Mouse (Mus musculus) gastrocnemius, adult 18-20 months (tissue): ENCODE data around the gene Krt16. TPM values are rescaled to one million over a fixed set of nuclear protein-coding genes. Genes with fewer than 3 reads are reported as not detected.
"Not testable (repeated sequence)": the region's sequence is repeated elsewhere in the genome, so short reads cannot be mapped to it uniquely, and the experiment has no call there.

ENCODE experiments used
- DNase-seq: peaks from one replicate; pipeline ENCODE4 v3.0.0; 2021; ENCODE audit warnings: low spot score
- total RNA-seq, 2 experiments: library from RNA; stranded (reverse); gene quantifications; 2 replicates each; pipeline ENCODE4 v1.2.3; 2021

Krt16 gene
- total RNA-seq, 2 experiments from 2014 or later = not detected

DNA sequence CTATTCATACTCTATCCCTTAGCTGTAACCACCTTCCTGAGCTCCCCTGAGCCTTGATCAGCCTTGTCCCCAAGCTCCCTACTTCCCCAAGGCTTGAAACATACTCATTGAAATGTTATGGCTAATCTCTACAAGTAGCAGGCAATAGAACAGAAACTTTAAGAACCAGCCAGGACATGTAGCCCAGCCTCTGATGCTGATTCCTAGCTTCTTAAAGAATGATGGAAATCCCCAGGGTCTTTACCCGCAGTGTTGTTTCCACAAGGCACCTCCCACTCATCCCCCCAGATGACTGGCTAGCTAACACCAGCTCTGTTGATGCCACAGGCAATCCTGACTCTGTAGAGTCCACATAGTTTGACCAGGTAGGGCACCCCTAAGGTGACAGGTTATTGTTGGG is 9.3 kb upstream of the Krt16 start:
- DNase-seq = no peak

DNA sequence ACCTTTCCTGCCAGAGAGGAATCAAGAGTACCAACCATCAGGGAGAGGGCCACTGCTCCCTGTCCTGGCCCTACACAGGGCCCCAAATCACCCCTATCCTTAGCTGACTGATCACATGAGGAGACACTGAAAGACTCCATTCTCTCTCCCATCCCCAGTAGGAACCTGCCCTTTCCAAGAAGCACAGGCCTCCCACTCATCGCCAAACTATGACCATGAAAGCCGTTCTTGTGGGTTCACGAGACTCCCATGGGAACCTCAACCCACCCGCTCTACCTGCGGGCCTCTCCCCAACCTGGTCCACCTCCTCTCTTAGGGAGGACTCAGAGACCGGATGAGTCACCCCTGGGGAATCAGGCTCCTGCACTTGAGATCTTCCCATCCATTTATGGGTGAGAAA is 6.8 kb upstream of the Krt16 start:
- DNase-seq = no peak

DNA sequence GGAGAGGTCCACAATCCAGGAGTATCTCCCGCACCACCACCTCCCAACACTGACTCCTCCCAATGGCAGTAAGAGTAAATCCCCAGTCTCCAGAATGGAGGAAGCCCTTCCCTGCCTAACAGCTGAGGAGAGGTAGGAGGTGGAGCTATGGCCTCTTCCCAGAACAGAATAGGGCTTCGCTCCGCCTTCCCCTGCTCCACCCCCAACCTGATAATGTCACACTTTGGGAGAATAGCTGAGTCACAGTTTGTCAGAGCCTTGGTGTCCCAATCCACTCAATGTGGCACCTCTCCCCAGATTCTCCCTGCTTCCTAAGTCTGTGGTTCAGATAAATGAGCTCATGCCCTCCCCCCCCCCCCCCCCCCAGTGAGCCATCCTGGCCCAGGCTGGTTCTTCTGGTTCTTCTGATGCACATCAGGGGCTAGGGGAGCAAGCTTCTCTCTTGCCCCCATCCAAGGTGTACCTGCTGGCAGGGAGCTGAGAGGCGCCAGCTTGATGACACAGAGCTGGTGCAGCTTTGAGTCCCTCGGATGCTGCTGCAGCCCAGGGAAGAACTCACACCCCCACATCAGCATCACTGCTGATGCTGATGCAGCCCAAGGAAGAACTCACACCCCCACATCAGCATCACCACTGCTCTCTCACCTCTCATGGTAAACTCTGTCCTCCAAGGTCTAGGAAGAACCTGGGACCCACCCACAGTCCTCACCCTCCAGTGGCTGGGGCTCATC is 5.8 kb upstream of the Krt16 start:
- no peak for DNase-seq

DNA sequence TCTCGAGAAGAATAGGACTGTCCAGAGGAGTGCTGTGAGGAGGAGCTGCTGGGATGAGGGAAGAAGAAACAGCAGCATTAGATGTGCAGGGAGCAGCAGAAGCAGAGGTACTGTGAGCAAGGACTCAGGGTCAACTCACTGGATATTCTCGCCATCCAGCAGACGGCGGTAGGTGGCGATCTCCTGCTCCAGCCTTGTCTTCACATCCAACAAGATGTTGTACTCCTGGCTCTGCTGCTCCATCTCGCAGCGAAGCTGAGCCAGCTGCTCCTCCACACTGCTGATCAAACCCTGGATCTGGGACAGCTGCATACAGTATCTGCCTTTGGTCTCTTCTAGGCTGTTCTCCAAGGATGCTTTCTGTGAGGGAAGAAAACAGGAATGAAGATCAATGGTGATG is 2.2 kb downstream of the Krt16 start:
- not testable (repeated sequence) for DNase-seq

DNA sequence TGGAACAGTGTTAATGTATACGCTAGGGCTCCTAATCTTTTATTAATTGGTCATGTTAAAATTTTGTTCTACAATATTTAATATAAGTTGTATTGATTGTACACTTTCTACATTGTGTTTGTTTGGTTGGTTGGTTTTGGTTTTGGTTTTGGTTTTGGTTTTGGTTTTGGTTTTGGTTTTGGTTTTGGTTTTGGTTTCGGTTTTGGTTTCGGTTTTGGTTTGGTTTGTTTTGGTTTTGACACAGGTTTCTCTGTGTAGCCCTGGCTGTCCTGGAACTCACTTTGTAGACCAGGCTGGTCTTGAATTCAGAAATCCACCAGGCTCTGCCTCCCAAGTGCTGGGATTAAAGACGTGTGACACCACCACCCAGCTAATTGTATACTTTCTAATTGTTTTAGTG is 8.4 kb downstream of the Krt16 start:
- DNase-seq = not testable (repeated sequence)

DNA sequence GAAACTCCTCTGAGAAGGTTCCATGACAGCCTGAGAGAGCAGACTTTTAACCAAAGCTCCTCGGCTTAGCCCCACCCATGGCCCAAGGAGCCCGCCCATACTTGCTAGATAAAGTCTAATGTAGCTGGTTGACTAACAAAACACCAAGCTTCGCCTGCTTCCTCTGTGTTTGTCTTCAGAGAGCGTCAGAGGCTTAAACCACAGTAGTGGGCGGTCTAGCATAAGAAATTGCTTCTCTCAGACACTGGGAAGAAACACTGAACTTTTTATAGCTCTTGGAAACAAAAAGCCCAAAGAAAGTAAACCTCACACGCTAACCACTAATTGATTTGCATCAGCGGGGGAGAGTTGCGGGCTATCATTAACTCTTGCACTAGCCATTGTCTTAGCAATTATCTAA is 27.0 kb downstream of the Krt16 start:
- no peak for DNase-seq

DNA sequence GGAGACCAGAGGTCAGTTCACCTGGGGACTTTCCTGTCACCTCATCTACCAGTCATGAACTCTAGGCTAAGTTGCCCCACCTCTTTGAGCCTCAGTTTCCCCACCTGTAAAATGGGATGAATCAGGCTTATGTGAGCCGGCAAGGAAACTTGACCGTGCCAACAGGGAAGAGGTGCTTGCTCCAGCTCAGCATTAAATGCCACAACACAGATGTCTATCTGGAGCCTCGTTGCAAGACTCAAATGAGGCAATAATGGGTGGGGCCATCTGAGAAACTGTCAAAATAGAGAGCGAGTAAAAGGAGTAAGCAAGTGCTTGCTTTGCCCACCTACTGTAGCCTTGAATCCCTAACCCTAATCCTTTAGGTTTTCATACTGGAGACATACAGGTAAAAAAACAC is 29.4 kb downstream of the Krt16 start:
- DNase-seq = no peak

DNA sequence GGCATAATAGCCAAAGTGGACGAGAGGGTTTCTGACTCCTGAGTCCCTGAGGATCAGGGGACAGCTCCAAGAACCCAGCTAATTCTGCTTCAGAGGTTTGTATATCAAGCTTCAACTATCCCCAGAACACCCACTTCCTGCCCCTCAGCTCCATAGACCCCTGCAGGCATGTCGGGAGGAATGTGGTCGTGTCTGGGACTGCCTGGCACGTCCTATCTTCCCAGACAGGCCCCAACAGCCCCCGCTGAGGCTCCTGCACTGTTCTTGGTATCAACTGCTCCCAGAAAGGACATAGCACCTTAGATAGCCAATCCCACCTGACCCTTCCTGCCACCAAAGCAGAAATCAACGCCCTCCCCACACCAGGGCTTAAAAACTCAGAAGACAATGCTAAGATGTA is 40.2 kb downstream of the Krt16 start:
- no peak for DNase-seq

DNA sequence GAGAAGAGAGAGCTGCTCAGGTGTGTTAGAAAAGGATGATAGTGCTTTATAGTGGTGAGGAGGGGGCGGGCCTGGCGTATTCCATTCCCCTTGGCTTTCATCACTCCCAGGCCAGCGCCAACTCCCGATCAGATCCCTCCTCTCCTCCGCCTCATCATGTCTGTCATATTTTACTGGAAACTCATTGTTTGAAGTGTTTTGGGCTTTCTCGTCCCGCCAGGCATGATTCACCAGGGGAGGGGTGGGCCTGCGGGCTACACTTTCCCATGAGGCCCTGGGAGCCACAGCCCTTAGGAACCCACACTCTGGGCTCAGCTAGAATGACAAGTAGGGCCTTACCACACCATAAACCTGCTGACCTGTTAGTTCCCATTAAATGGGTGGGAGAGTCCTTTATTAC is 41.2 kb downstream of the Krt16 start, which contains the start of gene Krt14:
TSS of gene Krt14 (minus strand) at position 51 of the 400 bp plus-strand sequence.
- no peak for DNase-seq

DNA sequence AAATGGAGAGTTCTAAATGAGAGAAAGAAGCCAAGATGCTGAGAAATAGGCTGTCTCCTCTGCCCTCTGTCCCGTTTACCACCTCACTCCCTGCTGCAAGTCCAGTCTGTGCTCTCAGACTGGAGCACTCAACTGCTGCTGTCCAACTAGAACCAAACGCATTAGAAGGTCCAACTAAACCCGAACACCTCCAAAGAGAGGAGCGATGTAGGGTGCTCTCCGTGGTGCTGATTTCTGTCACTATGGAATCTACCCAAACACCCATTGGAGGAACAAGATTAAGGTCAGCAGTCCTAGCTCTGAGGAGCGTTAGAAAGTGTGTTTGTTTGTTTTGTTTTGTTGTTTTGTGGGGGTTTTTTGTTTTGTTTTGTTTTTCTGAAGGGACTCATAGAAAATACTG is 45.3 kb downstream of the Krt16 start:
- DNase-seq = no peak

DNA sequence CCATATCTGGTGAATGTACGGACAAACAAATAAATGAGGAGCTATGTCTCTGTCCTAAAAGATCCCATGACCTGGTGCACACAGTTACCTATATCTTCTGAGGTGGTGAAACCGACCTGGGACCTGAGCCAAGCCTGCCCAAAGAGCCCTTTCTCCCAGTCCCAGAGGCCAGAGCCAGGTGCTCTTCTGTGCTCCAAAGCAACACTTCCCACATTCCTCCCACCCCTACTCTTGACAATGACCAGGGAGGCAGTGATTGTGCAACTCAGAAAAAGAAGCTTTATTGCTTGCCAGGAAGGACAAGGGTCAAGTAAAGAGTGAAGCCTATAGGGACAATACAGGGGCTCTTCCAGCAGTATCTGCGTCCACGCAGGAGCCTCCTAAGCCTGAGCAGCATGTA is 45.8 kb downstream of the Krt16 start:
- no peak for DNase-seq

DNA sequence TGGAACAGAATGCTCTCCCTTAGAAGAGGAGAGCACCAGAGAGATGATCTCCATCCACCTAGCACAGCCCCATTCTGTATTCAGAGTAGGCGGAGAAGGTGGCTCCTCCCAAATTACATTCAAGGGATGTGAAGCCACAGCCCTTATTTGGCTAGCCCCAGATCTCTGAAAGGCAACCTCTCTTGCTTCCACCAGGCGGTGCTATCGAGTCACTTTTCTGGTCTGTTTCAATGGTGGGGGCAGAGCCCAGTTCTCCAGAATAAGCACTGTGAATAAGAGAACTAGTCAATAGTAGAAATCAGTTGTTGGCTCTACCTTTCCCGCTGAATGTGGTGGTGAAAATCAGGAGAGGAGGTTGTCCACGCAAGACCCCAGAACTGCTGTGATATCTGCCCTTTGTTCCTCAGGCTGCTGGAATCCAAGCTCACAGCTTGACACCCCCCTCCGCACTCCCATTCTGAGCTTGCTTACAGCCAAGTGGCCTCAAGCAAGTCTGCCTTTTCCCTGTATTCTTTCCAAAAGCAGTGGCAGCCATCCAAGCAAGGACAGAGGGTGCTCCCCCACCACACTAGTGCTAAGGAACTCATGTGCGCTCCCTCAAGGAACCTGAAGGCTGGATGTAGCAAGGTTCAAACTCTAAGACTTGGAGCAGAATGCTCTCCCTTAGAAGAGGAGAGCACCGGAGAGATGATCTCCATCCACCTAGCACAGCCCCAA is 48.4 kb downstream of the Krt16 start:
- peak; percentile 4 for DNase-seq

DNA sequence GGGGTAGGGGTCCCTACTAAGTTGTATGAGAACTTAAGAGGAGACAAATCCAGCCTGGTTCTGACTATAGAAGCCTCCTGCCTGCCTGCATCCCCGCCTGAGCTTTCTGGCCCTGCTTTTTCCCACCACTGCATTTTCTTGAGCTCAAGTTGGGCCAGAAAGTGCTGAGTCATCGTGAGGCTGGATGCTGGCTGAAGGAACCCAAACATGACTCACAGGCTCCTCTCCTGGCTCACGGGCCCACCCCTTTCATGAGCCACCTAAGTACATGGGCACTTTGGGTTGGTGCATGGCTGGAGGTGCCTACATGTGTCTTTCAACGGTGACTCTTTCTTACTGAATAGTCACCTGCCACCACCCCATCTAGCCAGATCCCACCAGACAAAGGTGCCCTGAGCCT is 50.0 kb downstream of the Krt16 start:
- no peak for DNase-seq

Other genes starting within 250 kb of the Krt16 start
- gene Krt33a, start 232.7 kb downstream of the Krt16 start, total RNA-seq = under 1 TPM in 1 of 2 experiments, not detected in 1; 0.21 TPM
- gene Krt33b, start 219.0 kb downstream of the Krt16 start, total RNA-seq = not detected
- under 1 TPM in 1 of 2 experiments, not detected in 1; 0.25 TPM for gene Krt34, start 207.3 kb downstream of the Krt16 start, total RNA-seq
- not detected for gene Krt31, start 198.4 kb downstream of the Krt16 start, total RNA-seq
- gene Krt32, start 160.7 kb downstream of the Krt16 start, total RNA-seq = not detected
- gene Krt35, start 152.7 kb downstream of the Krt16 start, total RNA-seq = not detected
- not detected for gene Krt36, start 143.3 kb downstream of the Krt16 start, total RNA-seq
- gene Krt13, start 127.3 kb downstream of the Krt16 start, total RNA-seq = not detected
- gene Krt15, start 113.0 kb downstream of the Krt16 start, total RNA-seq = not detected
- under 1 TPM; 0.37 to 0.57 TPM for gene Krt19, start 100.2 kb downstream of the Krt16 start, total RNA-seq
- not detected for gene Krt9, start 55.7 kb downstream of the Krt16 start, total RNA-seq
- gene Krt14, start 41.4 kb downstream of the Krt16 start, total RNA-seq = not detected
- under 1 TPM in 1 of 2 experiments, not detected in 1; 0.14 TPM for gene Krt17, start 12.1 kb upstream of the Krt16 start, total RNA-seq
- not detected for gene Krt42, start 21.0 kb upstream of the Krt16 start, total RNA-seq
- 1,000 to 10,000 TPM; 1,490 to 1,592 TPM for gene Eif1, start 71.0 kb upstream of the Krt16 start, total RNA-seq
- gene Gast, start 85.5 kb upstream of the Krt16 start, total RNA-seq = not detected
- gene Hap1, start 107.2 kb upstream of the Krt16 start, total RNA-seq = under 1 TPM; 0.26 to 0.53 TPM
- 10 to 100 TPM; 73.4 to 81.3 TPM for gene Jup, start 148.9 kb upstream of the Krt16 start, total RNA-seq
- 1 to 10 TPM; 1.6 to 3.2 TPM for gene P3h4, start 165.9 kb upstream of the Krt16 start, total RNA-seq
- gene Fkbp10, start 166.8 kb upstream of the Krt16 start, total RNA-seq = 1 to 10 TPM; 1.9 to 2.6 TPM
- 1 to 10 TPM; 7.7 to 8.3 TPM for gene Nt5c3b, start 192.9 kb upstream of the Krt16 start, total RNA-seq
- under 1 TPM; 0.25 to 0.28 TPM for gene Klhl10, start 193.0 kb upstream of the Krt16 start, total RNA-seq
- 1 to 10 TPM; 2.7 to 4.2 TPM for gene Klhl11, start 223.8 kb upstream of the Krt16 start, total RNA-seq